Mouse (Mus musculus): Measurements from ENCODE around the gene Chchd4. TPM values are rescaled to one million over a fixed set of nuclear protein-coding genes. Genes with fewer than 3 reads are reported as not detected.
"Not testable (repeated sequence)": the region's sequence is repeated elsewhere in the genome, so short reads cannot be mapped to it uniquely, and the experiment has no call there.

The Chchd4 gene
- polyA plus RNA-seq, 1 experiment: 4.4 TPM

- TF ChIP-seq POLR2A (IDR thresholded peaks at IDR 0.05; ENCODE audit: borderline replicate concordance, extremely low read depth, low read depth, low read length) (no peak), CTCF (IDR thresholded peaks at IDR 0.05; ENCODE audit: insufficient read depth, low read length) (no peak)
- 90% methylated on average over 2 of the region's 2 CpGs for WGBS
Measured at GRCm38 (mm10) chr6:91476541-91476940, 3.2 kb upstream of the Chchd4 start.

GRCm38 (mm10) chr6:91474441-91475190, 1.3 kb upstream of the Chchd4 start:
- WGBS: 34% methylated on average over 9 of the region's 9 CpGs
- peak overlapping the region; percentile 86 for H3K4me3 ChIP-seq (replicated peaks; ENCODE audit: extremely low read depth, low read depth, low read length)

More at GRCm38 (mm10) chr6:91476541-91476940, 3.2 kb upstream of the Chchd4 start:
- Histone ChIP-seq H3K4me1 (ENCODE audit: control insufficient read depth, insufficient read depth, low read length) (peaks cover 14% of the 10 kb centered on the region), H3K4me3 (replicated peaks; ENCODE audit: extremely low read depth, low read depth, low read length) (no peak overlapping the region)
- no peak for DNase-seq

GRCm38 (mm10) chr6:91473805-91474440, 577 bp upstream of the Chchd4 start:
- Histone ChIP-seq H3K4me1 (ENCODE audit: control insufficient read depth, insufficient read depth, low read length) (peaks cover 14% of the 10 kb centered on the region), H3K4me3 (replicated peaks; ENCODE audit: extremely low read depth, low read depth, low read length) (peak overlapping the region; percentile 86)
- DNase-seq: no peak
- TF ChIP-seq POLR2A (IDR thresholded peaks at IDR 0.05; ENCODE audit: borderline replicate concordance, extremely low read depth, low read depth, low read length) (no peak), CTCF (IDR thresholded peaks at IDR 0.05; ENCODE audit: insufficient read depth, low read length) (no peak)
- under 1% methylated on average over 27 of the region's 27 CpGs for WGBS

More at GRCm38 (mm10) chr6:91474441-91475190, 1.3 kb upstream of the Chchd4 start:
- H3K4me1 ChIP-seq (ENCODE audit: control insufficient read depth, insufficient read depth, low read length): peaks cover 14% of the 10 kb centered on the region
- no peak for DNase-seq
- TF ChIP-seq CTCF (IDR thresholded peaks at IDR 0.05; ENCODE audit: insufficient read depth, low read length): no peak
- TF ChIP-seq POLR2A (IDR thresholded peaks at IDR 0.05; ENCODE audit: borderline replicate concordance, extremely low read depth, low read depth, low read length): no peak

GRCm38 (mm10) chr6:91472319-91472718, 1.0 kb downstream of the Chchd4 start:
- Histone ChIP-seq H3K4me3 (replicated peaks; ENCODE audit: extremely low read depth, low read depth, low read length) (no peak overlapping the region), H3K4me1 (ENCODE audit: control insufficient read depth, insufficient read depth, low read length) (peaks cover 14% of the 10 kb centered on the region)
- TF ChIP-seq POLR2A (IDR thresholded peaks at IDR 0.05; ENCODE audit: borderline replicate concordance, extremely low read depth, low read depth, low read length) (no peak), CTCF (IDR thresholded peaks at IDR 0.05; ENCODE audit: insufficient read depth, low read length) (no peak)
- no peak for DNase-seq
- 44% methylated on average over 6 of the region's 6 CpGs for WGBS

- not testable (repeated sequence) for DNase-seq; H3K4me3 ChIP-seq (replicated peaks; ENCODE audit: extremely low read depth, low read depth, low read length)
- 93% methylated on average over 3 of the region's 3 CpGs for WGBS
Measured at GRCm38 (mm10) chr6:91471427-91471826, 1.9 kb downstream of the Chchd4 start.

GRCm38 (mm10) chr6:91470712-91471111, 2.6 kb downstream of the Chchd4 start:
- 82% methylated on average over 2 of the region's 2 CpGs for WGBS
- Histone ChIP-seq H3K4me1 (ENCODE audit: control insufficient read depth, insufficient read depth, low read length) (peaks cover 14% of the 10 kb centered on the region), H3K4me3 (replicated peaks; ENCODE audit: extremely low read depth, low read depth, low read length) (no peak overlapping the region)
- no peak for DNase-seq
- no peak for TF ChIP-seq POLR2A (IDR thresholded peaks at IDR 0.05; ENCODE audit: borderline replicate concordance, extremely low read depth, low read depth, low read length)
- TF ChIP-seq CTCF (IDR thresholded peaks at IDR 0.05; ENCODE audit: insufficient read depth, low read length): no peak

More at GRCm38 (mm10) chr6:91471427-91471826, 1.9 kb downstream of the Chchd4 start:
- H3K4me1 ChIP-seq (ENCODE audit: control insufficient read depth, insufficient read depth, low read length): peaks cover 14% of the 10 kb centered on the region

GRCm38 (mm10) chr6:91467106-91467505, 6.2 kb downstream of the Chchd4 start:
- H3K4me1 ChIP-seq (ENCODE audit: control insufficient read depth, insufficient read depth, low read length): 0 out of 2 replicates have a peak, but pooled peaks cover under 1% of the 10 kb centered on the region
- 71% methylated on average over 1 of the region's 1 CpGs for WGBS
- TF ChIP-seq CTCF (IDR thresholded peaks at IDR 0.05; ENCODE audit: insufficient read depth, low read length) (no peak), POLR2A (IDR thresholded peaks at IDR 0.05; ENCODE audit: borderline replicate concordance, extremely low read depth, low read depth, low read length) (no peak)
- no peak overlapping the region for H3K4me3 ChIP-seq (replicated peaks; ENCODE audit: extremely low read depth, low read depth, low read length)
- no peak for DNase-seq

GRCm38 (mm10) chr6:91465756-91466155, 7.6 kb downstream of the Chchd4 start:
- 92% methylated on average over 2 of the region's 2 CpGs for WGBS
- no peak for TF ChIP-seq POLR2A (IDR thresholded peaks at IDR 0.05; ENCODE audit: borderline replicate concordance, extremely low read depth, low read depth, low read length)
- no peaks in the 10 kb centered on the region for H3K4me1 ChIP-seq (ENCODE audit: control insufficient read depth, insufficient read depth, low read length)
- no peak for DNase-seq
- H3K4me3 ChIP-seq (replicated peaks; ENCODE audit: extremely low read depth, low read depth, low read length): no peak overlapping the region

GRCm38 (mm10) chr6:91459471-91459870, 13.9 kb downstream of the Chchd4 start:
- no peak for TF ChIP-seq POLR2A (IDR thresholded peaks at IDR 0.05; ENCODE audit: borderline replicate concordance, extremely low read depth, low read depth, low read length)
- no peak for TF ChIP-seq CTCF (IDR thresholded peaks at IDR 0.05; ENCODE audit: insufficient read depth, low read length)
- WGBS: 85% methylated on average over 1 of the region's 1 CpGs
- no peak for DNase-seq
- Histone ChIP-seq H3K4me3 (replicated peaks; ENCODE audit: extremely low read depth, low read depth, low read length) (no peak overlapping the region), H3K4me1 (ENCODE audit: control insufficient read depth, insufficient read depth, low read length) (no peaks in the 10 kb centered on the region)

- no peak for TF ChIP-seq POLR2A (IDR thresholded peaks at IDR 0.05; ENCODE audit: borderline replicate concordance, extremely low read depth, low read depth, low read length)
- no peak for TF ChIP-seq CTCF (IDR thresholded peaks at IDR 0.05; ENCODE audit: insufficient read depth, low read length)
- no peaks in the 10 kb centered on the region for H3K4me1 ChIP-seq (ENCODE audit: control insufficient read depth, insufficient read depth, low read length)
- no peak overlapping the region for H3K4me3 ChIP-seq (replicated peaks; ENCODE audit: extremely low read depth, low read depth, low read length)
- no peak for DNase-seq
- WGBS: 29% methylated on average over 5 of the region's 5 CpGs
Measured at GRCm38 (mm10) chr6:91454546-91454945, 18.8 kb downstream of the Chchd4 start.

All from lung, adult 2 months (tissue).